Mouse (Mus musculus): ENCODE results near the gene Cox6b2.

- TF ChIP-seq CTCF (IDR thresholded peaks at IDR 0.05; ENCODE audit: borderline replicate concordance, control insufficient read depth, extremely low read depth, insufficient read depth, low read length, poor library complexity) (no peak), POLR2A (IDR thresholded peaks at IDR 0.05; ENCODE audit: control insufficient read depth, extremely low read depth, insufficient read depth, low read length, poor library complexity) (no peak)
These were observed 29.9 kb upstream of the Cox6b2 start, which contains the start of the genes Il11 and Tmem190 for GRCm38 (mm10) chr7:4782759-4783158.
